Mouse (Mus musculus) heart, adult 9 months (tissue): ENCODE data around the gene Pde1b.

Source experiments
- DNase-seq, 2 experiments: peaks; one replicate each; pipeline ENCODE4 v3.0.0; 2022; ENCODE audit warnings: low spot score in 2 of 2

Gene Pde1b

DNA sequence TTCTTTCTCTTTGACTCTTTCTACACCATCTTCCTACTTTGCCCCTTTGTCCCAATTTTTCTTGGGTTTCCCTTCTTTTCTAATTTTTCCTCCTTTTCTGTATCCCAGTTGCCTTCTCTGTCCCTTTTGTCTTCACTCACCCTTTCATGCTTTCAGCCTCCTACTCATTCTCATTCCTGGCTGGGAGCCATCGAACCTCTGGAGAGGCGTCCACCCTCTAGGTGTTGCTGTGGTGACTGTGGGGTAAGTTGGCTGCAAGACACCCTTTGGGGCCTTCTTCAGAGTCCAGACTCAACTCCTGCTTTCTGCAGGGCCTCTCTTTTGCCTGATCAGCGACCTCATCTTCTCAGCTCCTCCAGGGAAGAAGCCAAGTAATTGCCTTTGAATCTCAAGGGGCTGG is 6.5 kb downstream of the Pde1b start:
- DNase-seq = no peak

DNA sequence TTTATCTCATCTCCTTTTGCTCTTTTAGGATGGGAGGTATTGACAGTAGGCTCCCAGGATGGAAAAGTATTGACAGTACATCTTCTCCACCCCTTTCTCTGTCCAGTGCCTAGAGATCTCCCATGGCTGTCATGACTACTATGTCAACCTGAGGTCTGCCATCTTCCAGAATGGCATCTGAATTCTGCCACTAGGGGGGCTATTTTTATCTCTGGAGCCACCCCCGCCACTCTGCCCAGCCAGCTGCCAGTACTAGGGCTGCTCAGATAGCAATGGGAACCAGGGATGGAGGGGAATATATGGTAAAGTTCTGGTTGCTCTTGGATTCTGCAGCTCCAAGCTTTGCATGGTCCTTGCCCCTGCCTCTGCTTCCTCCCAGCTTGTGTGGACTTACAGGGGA is 8.8 kb downstream of the Pde1b start:
- no peak for DNase-seq

DNA sequence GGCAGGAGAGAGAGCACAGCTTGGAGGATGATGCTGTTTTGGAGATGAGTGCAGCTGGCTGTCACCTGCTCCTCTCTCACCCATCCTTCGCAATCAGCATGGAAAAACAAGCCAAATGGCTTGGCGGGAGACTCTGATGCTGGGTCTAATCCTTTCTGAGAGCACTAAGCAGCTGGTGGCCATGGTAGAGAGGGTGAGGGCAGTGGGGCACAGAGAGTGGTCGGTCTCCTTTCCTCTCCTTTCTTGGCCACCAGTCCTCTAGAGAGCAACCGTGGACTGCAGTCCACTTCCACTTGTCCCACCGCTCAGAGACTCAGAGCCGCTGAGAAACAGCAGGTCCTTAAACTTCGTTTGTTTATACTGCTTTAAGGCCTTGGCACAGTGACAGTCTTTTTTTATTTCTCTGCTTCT is 10.8 kb downstream of the Pde1b start:
- DNase-seq = no peak

DNA sequence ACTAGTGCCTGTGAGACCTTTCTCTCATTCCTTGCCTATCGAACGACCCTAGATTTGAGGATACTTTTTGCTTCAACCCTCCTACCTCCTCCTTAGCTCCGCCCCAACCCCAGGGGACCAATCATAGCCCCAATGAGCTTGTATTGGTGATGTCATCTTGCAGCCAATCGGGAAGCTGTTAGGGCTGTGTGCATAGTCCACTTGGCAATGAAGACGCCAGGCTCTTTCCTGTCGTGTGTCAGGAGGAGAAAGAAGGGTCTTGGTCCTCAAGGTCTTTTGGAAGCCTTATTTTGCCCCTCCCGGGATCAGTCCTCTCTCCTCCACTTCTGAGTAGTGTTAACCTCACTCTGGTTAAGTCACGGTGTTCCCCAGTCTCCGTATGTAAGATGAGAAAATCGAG is 11.3 kb downstream of the Pde1b start:
- peak; percentile 76 to 77 for DNase-seq

DNA sequence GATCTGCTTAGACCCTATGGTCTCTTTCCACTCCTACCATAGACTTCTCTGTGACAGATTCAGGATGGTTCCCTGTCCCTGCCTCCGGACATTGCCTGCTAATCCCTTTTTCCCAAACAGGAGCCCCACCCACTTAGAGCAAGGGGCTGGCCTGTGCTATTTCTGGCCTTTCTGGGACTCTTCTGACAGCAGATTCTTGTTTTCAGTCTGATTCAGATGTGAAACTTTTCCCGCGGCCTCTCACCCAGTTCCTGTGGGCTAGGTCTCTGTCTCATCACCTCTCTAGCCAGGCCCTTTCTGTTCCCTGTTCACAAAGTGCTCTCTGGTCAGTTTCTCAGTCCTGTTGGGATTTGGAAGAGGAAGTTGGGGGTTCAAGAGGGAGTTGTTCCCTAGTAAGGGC is 12.1 kb downstream of the Pde1b start:
- DNase-seq = peak; percentile 22 to 46

DNA sequence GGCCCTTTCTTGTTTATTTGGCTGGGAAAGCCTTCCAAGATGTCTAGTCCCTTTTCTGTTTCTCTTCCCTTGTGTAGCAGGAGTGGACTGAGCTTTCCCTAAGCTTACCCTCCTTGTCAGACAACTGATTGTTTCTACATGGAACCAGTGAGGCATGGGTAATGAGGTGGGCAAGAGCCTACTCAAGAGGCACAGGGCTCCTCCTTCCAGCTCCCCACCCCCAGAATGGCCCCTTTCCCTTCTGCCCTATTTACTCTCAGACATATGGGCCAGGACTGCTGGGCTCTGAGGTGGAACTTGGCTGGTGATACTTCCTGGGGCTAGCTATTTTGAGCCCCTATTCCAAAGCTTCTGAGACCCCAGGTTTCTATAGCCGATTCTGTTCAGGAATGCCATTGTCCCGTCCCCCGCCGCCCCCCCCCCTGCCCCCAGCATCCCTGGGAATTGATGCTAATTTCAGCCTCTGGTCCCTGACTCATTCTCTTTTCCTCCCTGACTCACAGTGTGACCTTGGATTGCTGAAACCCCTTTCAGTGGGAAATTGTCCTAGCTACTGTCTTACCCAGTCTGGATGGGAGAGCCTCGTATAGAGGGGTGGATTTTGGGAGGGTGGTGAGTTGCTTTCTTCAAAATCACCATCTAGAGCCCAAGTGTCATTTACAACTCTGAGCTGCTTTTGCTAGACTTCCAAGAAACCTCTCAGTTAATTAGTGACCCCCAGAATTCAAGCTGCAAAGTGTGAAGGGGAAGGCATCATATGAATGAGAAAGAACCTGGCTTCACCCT is 16.0 kb downstream of the Pde1b start:
- DNase-seq = no peak

DNA sequence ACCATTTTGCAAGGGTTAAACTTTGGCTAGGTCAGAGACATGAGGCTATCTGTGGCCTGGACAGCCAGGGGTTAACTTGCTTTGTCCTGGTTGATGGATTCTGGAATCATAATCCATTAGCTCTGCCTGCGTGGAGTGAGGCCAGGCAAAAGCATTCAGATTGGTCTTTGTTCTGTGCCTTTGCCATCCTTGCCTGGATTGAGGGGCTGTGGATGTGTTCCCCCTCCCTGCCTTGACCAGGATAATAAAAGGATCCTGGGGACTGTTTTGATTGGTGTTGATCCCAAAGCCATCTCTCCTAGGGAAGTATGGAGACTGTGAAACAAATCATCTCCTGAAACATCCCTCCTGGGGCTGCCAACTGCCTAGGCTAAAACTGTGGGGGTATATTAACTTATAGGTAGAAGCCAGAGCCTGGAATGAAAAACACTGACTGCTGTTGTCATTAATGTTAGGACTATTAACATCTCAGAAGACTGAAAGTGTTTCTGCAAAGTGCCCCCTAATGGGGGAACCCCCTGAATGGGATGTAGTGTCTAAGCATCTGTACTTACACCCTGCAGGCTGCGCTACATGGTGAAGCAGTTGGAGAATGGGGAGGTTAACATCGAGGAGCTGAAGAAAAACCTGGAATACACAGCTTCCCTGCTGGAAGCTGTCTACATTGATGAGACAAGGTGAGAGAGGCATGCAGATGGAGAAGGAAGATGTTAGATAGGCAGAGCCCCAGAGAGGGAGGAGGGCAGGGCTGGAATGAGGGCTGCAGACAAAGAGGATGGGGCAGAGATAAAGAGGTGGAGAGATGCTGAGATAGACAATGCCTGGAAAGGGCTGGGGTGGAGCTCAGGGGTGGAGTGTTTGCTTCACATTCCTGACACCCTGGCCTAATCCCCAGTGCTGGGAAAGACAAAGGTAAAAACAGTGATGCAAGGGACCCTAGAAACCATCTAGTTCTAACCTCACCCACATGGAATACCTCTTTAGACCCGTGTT is 16.8 kb downstream of the Pde1b start:
- DNase-seq = no peak

DNA sequence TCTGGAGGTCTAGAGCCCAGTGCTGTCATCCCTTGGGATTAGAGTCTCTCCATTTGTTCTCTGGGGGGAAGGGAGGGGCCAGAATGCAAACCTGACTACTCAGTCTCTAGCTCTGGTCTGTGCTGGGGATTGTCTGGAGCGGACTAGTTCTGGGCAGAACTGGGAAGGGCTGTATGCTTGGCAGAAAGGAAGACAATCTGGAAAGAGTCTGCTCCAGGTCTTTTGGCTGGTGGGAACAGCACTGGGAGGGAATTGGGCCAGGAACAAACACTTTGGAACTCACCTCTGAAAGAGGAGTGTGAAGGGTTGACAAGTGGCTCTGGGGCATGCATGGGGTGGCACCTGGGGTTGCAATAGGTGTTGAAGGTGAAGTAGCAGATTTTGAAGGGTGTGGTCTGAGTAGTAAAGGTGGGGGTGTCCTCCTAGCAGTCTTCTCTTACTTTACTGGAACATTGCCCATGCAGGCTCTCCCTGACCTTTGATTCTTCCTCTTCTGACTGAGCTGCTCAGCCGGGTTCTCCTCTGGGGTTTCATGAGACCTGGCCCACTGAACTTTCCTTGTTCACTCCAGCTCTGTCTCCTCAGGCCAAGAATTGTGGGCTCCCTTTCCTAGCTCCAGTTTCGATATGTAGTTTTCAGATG is 19.7 kb downstream of the Pde1b start:
- DNase-seq = no peak

DNA sequence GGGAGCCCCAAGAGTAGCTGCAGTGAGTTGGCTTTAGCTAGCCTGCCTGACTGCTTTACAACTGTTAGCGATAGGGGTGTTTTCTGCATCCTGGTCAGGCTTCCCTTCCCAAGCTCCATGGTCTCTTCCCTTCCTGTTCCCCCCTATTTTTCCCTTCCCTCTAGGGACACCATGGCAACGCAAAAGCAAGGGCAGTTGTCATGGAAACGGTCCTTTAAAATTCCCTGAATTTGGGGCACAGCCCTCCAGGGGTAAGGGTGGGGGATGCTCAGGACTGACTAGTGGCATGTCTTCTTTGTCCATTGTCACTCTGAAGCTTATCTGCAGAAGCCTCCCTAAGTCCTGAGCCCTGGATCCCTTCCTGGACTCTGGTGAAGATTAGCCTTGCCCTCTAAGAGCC is 20.3 kb downstream of the Pde1b start:
- no peak for DNase-seq

DNA sequence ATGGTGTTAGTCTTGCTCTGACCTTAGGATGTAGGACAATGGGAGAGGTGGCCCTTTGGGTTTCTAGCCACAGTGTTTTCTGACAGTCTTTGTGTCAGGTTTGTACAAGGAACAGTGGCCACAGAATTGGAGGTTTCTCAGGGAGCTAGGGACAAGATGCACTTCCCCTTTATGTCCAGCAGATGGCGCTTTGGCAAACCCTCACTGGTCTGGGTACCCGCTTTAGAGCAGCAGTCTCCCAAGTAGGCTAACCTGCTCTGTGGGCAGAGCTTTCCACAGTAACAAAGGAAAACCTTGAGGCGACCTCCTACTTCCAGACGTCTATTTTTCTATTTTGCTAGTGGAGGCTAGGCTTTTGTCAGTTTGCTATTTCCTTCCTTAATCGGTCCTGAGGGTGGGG is 27.5 kb downstream of the Pde1b start:
- DNase-seq = peak; percentile 22 to 29

DNA sequence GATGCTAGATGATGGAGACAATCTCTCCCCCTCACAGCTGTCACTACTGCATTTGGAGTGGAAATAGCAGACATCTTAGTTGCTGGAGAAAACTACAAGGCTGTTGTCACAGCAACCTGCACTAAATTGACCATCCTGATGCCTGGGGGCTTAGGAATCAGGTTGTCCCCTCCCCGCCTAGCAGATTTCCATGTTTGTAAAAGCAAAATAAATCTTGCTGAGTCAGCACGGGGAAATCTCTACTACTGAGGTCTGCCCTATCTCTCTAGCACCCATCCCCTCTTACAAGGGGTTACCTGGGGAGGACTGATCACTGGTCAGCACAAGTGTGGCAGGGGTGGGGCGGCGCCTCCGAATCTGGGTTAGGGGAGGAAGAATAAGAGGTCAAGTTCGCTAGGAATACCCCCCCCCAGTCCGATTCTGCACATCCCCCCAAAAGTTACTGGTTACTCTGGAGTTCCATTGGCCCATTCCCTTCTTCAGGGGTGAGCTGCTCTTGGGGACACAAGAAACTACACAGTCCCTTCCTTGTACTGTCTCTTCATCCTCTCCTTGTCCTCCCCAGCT is 31.3 kb downstream of the Pde1b start:
- DNase-seq = no peak

DNA sequence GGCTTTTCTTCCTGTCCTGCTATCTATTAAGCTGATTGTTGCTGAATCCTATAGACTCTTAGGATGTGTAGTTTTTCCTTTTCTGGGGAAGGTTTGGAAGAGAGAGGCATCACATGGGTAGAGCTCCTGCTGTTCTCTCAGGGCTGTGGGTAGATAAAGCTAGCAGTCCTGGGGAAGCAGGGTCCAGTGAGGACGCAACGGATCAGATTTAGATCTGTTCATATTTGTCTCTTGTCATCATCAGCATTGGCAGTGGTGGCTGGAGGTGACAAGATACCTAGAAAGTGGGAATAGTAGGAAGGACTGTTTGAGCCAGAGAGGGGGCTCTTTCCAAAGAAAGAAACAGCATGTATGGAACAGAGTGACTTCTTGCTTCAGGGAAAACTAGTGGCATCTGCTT is 32.2 kb downstream of the Pde1b start:
- DNase-seq = no peak

DNA sequence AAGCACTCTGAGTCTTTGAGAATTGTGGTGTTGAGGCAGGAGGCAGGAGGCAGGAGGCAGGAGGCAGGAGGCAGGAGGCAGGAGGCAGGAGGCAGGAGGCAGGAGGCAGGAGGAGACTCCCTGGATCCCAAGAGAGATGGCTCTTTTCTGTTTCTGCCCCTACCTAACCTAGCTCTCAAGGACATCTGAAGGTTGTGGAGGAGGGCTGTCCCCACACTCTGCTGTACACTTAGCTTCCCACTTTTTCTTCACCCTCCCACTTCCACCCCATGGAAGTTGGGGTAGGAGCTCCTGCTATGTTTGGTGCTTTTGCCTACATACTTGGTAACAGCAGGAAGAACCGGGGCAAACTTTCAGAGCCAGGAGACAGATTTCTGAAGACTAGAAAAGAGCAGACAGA is 33.0 kb downstream of the Pde1b start:
- DNase-seq = no peak

DNA sequence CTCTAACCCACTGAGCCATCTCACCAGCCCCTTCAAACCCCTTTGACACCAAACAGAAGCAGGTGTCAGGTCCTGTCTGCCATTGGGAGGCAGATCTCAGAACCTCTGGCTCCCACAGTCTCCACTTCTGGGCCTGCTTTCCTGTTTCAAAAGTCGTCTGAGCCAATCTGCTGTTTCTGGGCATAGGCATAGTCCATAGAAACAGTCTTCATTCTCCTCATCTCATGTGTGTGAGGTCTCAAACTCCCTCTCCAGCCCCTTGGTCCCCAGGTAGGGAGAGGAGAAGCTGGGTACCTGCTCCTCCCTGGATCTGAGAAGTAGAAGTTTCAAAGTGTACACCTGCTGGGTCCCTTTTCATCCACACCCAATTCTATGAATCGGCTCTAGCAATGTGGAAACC is 33.6 kb downstream of the Pde1b start:
- no peak for DNase-seq

DNA sequence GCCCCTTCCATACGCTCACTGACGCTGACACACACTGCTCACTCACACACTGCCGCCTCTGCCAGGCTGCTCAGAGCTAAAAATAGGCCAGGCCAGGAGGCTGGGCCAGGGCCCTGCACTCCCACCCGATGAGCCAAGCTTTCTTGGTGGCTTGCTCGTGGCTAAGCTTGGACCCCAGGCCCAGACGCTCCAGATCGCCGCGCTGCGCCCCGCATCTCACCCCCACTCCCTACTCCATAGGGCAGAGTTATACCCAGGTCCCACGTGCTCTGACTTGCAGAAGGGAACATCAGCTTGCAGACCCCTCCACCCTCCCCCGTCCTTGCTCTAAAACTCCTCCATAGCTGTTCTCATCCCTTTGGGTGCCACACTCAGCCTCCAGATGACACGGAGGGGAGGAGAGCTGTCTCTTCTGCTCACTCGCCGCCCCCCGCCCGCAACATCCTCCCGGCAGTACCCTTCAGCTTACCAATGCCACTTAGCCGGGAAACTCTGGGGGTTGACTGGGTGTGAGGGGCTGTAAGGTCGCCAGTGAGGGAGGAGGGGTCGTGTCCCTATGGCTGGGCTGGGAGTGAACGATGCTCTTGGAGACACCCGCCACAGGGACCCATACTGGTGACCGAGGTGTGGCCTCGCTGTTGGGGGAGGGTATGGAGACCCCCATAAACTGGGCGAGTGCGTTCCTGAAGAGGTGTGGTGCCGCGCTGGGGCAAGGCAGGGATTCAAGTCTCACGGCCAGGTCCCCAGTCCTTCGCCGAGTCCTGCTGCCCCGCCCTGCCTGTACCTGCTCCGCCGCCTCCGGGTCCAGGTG is 34.4 kb downstream of the Pde1b start:
- DNase-seq = no peak

DNA sequence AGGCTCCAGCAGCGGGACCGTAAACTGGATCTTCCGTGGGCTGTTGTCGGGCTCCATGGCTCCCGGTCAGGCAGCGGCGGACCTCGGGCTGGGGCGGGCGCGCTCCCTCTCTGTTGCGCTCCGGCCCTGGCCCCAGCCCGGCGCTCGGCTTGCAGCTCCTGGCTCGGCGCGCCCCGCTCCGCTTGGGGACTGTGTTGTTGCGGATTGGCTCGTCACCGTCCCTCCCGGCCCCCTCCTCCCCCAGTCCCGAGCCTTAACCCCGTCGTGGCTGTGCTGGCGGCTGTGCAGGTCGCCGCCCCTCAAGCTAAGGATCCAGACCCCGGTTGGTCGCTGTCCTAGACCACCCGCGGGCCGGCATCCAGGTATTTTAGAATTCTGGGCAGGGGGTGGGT is 35.0 kb downstream of the Pde1b start, which contains the start of gene Ppp1r1a:
Gene Ppp1r1a (minus strand): TSS at position 182 of the 392 bp plus-strand sequence.
- no peak for DNase-seq

DNA sequence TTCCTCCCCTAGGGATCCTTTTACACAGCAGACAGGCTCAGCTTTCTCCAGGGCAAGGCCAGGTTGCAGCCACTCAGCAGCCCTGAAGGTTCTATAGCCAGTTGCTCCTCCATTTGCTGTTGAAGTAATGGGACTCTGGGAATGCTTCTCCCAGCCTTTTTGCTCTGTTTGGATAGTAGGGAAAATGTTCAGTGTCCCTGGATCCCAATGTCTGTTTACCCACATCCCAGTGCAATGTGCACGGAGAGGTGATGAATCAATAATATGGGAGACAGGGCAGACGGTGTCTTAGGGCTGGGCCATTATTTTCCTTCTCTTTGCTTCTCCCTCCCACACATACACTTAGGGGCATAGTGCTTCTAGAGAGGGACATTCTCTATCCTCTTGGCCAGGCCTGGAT is 36.4 kb downstream of the Pde1b start:
- DNase-seq = no peak

DNA sequence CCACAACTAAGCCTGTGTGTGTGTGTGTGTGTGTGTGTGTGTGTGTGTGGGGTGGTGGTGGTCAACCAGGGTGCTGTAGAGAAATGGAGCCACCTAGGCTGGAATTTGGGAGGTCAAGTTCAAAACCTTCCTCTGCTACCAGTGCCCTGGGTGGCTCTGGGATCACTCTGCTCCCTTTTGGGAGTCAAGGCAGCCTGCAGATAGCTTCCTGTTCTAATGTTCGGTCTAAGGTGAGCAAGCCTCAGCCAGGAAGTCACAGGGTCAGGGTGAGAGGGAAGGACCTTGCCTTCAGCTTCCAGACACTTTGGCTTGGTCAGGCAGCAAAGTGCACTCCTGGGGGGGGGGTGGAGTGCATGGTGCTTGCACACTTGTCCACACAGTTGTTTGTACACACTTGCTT is 37.8 kb downstream of the Pde1b start:
- DNase-seq = no peak

DNA sequence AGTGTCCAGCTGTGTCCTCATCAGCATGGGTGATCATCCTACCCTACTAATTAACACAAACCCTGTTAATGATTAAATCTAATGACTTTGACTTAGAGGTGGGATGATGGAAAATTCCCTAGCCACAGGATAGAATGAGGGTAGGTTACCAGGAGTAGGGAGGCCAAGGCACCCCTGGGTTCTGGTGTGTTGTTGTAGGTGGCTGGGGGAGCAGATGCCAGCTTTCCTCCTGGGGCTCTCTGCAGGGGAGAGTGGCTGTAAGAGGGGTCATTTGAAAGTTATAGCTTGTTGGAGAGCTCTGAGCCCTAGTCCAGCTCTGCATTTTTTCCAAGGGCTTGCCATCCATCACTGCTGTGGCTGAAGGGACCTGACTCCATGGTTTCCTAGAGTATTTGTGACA is 39.7 kb downstream of the Pde1b start:
- DNase-seq = no peak

DNA sequence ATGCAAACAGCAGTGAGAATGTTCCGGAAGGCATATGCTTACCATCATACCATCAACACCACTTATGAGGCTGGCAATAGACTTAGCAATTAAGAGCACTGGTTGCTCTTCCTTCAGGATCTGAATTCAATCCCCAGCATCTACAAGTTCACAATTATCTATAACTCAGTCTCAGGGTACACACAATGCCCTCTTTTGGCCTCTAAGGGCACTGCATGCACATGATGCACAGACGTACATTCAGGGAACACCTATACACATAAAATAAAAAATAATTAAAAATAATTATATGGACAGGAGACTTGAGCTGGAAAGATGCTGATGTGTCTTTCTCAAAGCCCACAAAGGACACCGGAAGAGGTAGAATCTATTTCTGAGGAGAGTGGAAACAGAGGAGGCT is 45.1 kb downstream of the Pde1b start:
- no peak for DNase-seq

DNA sequence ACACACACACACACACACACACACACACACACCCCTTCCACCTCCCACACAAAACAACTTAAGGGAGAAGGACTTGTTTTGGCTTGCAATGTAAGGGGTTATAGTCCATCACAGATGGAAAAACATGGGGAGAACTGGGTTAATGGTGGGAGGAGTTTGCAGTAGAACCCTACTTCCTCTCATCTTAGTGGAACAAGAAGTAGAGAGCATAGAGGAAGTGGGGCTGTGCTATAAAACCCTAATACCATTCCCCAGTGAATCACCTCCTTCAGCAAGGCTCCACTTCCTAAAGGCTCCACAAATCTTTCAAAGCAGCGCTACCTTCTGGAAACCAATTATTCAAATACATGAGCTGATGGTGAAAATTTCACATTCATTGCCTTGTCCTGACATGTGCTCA is 46.6 kb downstream of the Pde1b start:
- DNase-seq = no peak
